Mouse (Mus musculus) retina, postnatal 7 days (tissue): ENCODE measurements around the gene Abcf1.

ENCODE experiments used
- DNase-seq: peaks from one replicate; pipeline ENCODE4 v3.0.0-alpha.2; 2012; ENCODE audit warnings: low read depth, low spot score

Abcf1 gene

DNA sequence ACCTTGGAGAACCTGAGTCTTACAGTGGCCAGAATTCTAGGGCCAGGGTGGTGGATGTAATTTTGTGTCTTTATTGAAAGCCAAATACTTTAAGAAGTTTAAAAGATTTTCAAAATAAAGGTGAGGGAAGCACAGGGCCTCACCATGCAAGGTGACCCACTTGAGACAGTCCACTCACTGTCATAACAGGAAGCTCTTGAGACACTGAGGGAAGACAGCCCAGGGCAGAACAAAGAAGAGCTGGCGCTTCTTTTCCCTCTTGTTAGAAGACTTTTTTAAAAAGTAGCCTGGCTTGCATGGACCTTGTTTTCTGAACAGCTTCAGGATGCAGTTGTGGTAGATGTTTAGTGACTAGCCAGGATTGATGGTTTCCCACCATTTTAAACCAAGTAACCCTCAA, 49.2 kb downstream of the Abcf1 start:
- no peak for DNase-seq

DNA sequence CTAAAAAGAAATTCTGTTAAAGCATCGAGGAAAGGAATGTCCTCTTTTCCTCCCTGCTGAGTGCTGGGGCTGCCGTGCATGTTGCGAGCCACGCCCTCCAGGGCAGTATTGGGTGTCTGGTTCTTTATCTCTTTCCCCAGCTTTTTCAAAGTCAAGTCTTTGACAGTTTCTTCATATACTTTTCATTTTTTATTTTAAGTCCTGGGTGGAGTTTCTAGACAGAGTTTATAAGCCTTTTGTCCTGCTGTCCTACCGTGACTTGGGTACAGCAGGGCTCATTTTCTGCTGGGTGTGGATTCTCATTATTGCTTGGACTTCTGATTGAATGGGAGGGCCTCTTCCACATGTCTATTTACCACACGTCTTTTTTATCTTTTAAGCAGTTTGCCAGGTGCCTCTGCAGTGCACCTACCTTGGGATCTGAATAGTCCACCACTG, 49.7 kb downstream of the Abcf1 start:
- no peak for DNase-seq

DNA sequence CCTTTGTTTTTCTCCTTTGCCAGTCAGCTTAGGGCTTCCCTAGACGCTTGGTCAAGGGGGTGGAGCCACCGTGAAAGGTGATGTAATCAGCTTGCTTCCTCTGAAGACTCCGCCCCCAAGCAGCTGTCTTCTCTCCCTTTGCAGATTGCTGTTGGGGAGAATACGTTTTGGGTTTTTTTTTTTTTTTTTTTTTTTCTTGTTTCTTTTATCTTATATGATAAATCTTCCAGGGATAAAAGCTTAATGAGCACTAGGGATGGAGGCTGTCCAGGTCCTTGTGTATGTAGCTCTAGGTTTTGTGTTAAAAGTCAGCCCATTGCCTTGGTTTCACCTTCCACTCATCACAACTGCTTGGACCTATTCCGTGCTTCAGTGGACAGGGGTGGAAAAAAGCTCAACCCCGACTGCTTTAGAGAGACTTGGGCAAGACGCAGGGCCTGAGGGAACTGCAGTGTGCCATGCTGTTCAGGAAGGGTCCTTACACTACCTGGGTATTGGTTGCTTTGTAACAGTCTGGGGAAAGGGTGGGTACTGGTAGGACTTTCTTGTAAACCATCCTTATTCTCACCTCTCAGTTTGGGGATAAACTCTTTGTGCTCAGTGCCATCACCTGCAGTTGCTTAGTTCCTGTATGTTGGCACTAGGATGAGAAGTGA, 50.4 kb downstream of the Abcf1 start:
- DNase-seq: peak; percentile 94

DNA sequence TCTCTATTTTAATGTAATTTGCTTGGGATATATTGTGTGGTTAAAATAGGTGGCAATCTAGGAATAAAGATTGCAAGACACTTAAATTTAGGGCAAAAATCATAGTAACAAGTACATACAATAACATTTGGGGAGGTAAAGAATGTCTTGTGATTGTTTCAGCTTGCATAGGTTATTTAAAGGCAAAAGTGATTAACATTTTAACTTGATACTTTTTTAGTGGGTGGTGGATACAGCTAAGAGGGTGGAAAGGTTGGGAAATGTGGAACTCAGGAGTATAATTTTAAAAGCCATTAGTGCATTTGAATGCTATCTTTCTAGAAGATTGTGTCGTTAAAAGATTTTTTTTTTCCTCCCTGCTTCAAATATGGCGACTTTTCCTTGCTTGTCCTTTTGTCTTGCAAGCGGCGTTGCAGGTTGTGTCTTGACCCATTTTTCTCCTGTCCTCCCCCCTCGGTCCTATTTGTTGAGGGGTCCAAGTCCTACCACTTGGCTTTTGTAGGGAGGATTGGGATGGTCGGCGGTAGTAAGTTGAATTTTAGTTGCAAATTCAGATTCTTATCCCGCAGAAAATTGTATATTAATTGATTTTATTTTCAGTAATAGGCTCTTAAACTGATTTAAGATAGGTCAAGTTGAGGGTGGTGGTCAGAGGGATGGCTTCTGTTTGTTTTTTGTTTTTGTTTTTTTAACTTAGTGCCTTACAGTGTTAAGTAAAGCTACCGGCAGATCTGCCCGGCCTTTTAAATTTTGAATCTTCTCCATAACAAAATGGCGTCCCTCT, 51.1 kb downstream of the Abcf1 start:
- DNase-seq: peak; percentile 41

DNA sequence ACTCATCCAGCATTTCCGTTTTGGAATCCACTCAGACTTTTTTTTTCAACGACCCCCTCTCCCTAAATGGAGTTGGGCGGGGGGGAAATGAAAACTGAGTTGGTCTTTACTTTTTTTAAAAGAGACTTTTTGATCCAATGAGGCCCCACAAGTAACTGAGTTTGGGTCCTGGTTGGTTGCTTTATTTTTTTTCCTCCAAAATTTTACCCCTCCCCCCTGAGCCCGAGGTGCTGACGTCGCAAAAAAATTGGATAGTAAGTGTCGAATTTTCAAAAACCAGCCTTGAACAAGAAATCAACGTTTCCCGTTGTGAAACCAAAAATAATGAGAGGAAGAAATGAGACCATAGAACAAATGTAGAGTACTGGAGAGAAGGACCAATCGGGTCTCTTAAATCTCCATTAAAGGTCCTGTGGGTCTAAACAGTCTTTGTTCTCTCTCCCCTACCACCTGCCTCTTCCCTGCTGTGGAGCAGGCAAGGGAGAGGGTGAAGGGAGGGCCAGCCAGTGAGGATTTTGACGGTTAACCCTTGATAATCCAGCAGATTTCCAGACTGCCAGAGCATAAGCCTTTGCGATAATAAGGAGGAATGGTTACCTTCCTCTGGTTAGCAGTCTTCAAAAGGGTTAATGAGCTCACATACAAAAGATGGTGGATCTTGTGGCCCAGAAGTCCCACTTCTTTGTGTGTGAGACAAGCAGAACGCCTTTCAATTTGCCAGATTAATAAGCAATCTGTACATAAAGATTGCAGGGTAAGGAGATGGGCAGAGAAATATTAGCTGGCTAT, 51.9 kb downstream of the Abcf1 start:
- peak; percentile 81 for DNase-seq

DNA sequence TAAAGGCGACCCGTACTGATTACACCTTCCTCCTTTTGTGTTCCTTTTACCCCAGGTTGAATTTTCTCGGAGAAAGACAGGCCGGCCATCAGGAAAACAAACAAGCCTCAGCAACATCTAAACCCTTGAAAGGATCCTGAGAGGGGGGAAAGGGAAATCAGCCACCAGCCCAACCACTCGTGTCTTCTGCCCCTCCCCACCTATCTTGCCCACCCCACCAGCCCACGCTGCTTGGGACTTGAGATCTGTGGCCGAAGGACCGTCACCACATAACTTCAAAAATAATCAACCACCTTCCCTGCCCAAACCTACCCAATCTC, 52.5 kb downstream of the Abcf1 start:
- DNase-seq: no peak

DNA sequence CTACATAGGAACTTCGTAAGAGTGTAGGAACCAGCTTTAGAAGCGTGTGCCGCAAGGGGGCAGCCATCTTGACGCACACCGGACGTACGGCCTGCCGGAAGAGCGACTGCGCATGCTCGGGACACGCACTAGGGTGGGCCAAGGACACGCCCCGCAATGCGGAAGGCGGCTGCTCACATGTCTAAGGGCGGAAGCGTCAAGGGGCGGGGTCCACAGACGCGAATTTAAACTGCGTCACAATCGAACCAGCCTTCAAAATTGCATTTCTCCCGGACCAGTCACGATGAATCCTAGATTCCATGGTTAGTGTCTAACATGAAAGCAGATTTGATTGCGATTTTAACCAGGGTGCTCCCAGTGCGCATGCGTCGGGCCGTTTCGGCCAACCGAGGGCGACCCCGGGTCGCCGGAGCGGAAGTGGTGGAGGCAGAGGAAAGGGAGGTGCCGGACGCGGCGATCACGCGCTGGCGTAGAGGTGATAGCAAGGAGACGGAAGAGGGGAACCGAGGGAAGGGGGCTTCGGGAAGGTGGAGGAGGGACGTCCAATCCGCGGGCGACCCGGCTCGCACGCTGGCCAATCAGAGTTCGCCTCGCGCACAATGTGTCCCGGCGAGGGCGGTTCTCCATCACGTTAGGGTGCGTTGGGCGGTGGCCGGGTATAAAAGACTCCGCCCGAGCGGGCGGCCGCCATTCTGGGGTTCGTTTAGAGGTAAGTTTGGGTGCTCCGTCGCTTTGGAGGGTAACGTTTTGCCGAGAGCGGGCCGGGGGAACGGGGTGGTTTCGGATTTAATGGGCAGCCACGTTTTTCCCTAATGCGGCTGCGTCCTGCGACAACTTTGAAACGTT, 53.0 kb downstream of the Abcf1 start, which contains the start of the genes Mrps18b and Ppp1r10:
Gene Mrps18b (minus strand): TSS at position 93 of the 846 bp plus-strand sequence.
Gene Ppp1r10 (plus strand): TSS at position 138 of the 846 bp plus-strand sequence.
- DNase-seq: peak; percentile 98

DNA sequence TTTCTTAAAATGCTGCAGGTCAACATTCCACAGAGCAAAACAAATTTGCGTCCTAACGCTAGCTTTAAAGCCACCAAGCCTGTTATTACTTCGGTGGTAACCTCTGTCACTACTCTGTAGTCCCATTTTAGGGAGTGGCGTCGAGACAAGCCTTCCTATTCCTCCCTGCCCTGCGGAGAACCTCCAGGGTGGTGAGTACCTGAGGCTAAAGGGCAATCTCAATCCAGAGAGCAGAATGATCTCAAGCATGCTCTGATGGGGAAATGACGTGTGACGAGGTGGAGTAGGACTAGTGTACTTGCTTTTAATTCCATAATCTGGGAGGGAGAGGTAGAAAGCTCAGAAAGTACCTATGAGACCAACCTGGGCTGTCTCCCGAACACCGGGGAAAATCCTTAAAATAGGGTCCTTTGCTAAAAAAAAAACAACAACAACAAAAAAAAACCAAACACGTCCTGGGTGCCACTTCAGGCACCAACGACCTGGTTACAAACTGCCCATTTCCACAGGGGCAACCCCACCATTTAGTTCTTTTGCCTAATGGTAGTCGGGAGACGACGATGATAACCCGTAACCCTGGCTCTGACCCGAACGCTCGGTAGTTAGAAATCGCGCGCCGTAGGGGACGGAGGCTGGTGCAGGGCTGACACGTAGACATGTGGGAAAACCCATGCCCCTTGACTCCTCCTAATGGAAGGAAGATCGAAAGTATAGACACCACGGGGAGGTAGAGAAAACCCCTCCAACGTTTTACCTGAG, 53.8 kb downstream of the Abcf1 start:
- DNase-seq: no peak

DNA sequence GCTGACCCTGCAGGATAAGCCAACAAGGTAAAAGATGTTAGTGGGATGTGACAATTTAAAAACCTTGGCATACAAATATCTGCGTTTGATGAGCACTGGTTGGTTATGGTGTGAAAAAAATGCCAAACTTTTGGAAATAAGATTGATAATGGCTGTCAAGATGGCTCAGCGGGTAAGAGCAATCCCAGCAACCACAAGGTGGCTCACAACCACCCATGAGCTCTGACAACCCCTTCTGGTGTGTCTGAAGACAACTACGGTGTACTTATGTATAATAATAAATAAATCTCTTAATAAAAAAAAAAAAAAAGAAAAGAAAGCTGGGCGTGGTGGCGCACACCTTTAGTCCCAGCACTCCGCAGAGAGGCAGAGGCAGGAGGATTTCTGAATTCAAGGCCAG, 54.6 kb downstream of the Abcf1 start:
- no peak for DNase-seq

DNA sequence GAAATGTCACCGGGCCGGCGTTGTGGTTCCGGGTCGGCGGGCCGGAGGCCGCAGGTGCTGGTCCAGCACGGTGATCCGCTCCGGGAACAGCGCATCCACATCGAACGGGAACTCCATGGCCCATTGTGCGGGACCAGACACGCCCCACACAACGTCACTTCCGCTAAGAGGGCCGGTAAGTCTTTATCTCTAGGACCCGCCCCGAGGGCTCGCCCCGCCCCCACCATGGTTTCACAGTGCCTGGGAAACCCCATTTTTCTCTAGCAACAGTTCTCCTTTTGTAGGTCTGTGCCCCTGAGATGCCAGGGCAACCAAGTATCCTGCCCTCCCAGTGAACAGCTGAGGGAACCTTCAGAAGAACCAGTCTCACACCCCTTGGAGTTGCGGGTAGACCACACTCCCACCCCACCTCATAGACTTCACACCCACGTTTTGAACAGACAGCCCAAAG, 59.6 kb downstream of the Abcf1 start, which contains the start of gene Atat1:
Gene Atat1 (minus strand): TSS at position 157 of the 451 bp plus-strand sequence.
- peak; percentile 89 for DNase-seq

DNA sequence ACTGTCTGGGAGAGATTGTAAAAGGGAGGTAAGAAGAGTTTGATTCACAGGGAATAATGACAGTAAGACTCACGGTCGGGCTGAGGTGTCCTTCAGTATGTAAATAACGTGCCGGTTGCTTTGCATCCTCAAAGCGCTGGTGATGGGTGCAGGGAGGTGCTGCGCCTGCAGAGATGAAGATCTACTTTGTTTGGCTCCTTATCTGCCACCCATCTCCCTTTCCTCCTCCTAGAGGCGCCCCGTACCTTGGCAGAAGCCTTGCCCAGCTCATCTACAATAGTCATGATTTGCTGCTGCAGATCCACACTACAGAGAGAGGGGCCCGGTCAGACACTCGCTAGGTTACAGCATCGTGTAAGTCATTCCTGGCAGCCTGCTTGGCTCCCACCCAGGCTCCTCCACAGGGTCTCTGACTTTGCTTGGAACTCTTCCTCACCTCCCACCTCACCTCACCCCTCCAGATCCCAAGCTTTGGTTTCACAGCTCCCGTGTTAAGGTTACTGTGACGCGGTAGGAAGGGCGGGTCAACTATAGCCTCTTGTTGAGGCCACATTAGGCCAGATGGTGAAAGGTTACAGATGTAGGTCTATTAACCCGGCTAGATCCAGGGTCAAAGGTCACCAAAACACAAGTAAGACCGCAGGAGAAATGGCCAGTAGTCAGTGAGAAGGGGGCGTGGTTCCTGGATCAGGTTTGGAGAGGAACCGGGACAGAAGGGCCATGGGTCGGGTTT, 60.2 kb downstream of the Abcf1 start:
- no peak for DNase-seq

DNA sequence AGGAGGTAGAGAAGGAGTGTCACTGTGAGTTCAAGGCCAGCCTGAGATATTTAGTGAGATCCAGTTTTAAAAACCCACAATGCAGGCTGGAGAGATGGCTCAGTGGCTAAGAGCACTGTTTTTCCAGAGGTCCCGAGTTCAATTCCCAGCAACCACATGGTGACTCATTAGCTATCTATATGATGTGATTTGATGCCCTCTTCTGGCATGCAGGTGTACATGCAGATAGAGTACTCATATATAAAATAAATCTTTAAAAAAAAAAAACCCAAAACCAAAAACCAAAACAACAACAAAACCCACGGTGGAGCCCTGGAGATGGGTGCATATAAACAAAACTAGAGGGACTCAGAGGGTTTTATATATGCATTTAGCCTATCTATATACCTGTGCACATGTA, 62.0 kb downstream of the Abcf1 start:
- DNase-seq: no peak
